Mouse (Mus musculus): ENCODE measurements around the gene Ssx9.

- no peak for TF ChIP-seq CTCF (IDR thresholded peaks at IDR 0.05; ENCODE audit: insufficient read depth, low read depth, low read length)
- no peak for TF ChIP-seq POLR2A (IDR thresholded peaks at IDR 0.05; ENCODE audit: insufficient read depth, low read depth, low read length)
Observed at GRCm38 (mm10) chrX:8732907-8733306, 15.3 kb upstream of the Ssx9 start.

Measured in olfactory bulb, adult 2 months (tissue).